Comparison of ENCODE assay signal across 8 mouse cellular contexts in the genomic region with DNA sequence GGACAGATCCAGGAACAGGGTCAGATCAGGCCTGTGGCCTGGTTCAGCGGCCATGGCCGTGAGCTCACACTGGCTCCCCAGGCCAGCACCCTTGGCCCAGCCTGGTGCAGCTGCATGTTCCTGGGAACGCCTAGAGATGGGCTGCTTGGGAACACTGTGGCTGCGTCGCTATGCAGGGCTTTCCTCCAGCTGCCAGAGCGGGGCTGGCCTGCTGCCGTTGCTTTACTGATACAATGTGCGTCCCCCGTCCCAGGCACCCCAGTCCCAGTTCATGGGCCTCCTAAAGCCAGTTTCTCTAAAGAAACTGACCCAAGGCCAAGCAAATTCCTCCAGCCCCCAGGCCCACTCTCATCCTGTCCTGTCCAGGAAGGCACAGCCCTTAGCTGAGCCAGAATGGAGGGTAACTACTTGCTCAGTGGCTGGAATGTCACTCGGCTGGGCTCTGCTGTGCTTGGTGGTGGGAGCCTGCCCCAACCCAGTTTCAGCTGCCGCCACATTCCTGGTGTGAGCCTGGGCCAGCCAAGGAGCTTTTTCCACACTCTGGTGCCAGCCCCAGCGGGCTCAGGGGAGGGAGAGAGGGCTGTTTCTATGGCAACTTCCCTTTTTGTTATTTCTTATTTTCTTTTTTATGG. TPM values are rescaled to one million over a fixed set of nuclear protein-coding genes. Genes with fewer than 3 reads are reported as not detected.
DNase-seq lines count a peak whose midpoint lies in the region; ATAC-seq lines count a peak whose summit lies in the region.

No protein-coding gene starts in this region.

- peak overlapping the region; percentile 39 for H3K9ac ChIP-seq in forebrain, embryonic 11.5 days (ENCODE audit: low read length)
- H3K9ac ChIP-seq in heart, embryonic 14.5 days (ENCODE audit: low read length), result peak overlapping the region; percentile 47
- H3K9ac ChIP-seq in kidney, embryonic 16.5 days (replicated peaks; ENCODE audit: low read length), result peak overlapping the region; percentile 39
- H3K9ac ChIP-seq in liver, embryonic 15.5 days, result no peak overlapping the region
- H3K9ac ChIP-seq in neural tube, embryonic 15.5 days (replicated peaks), result no peak overlapping the region

- H3K4me2 ChIP-seq in forebrain, embryonic 11.5 days (ENCODE audit: low read depth, low read length, severe bottlenecking), result no peak overlapping the region
- H3K4me2 ChIP-seq in heart, embryonic 14.5 days (ENCODE audit: low read length), result no peak overlapping the region
- no peak overlapping the region for H3K4me2 ChIP-seq in kidney, embryonic 16.5 days (replicated peaks; ENCODE audit: low read depth, low read length)
- H3K4me2 ChIP-seq in liver, embryonic 15.5 days, result no peak overlapping the region
- peak overlapping the region; percentile 9; the same call in 1 of the 2 replicates for H3K4me2 ChIP-seq in neural tube, embryonic 15.5 days

- ATAC-seq in forebrain, embryonic 11.5 days (replicated peaks; ENCODE audit: low FRiP score), result peak; percentile 74
- ATAC-seq in heart, embryonic 14.5 days (ENCODE audit: insufficient number of reproducible peaks, insufficient read depth, low FRiP score, low read depth), result peak; percentile 75
- ATAC-seq in kidney, embryonic 16.5 days (ENCODE audit: low FRiP score, low TSS enrichment), result peak; percentile 60
- no peak for ATAC-seq in liver, embryonic 15.5 days (ENCODE audit: insufficient read depth)
- peak; percentile 75 for ATAC-seq in neural tube, embryonic 15.5 days (ENCODE audit: low FRiP score)
- ATAC-seq in erythroblast, adult 5-6 weeks (replicated peaks; ENCODE audit: low FRiP score, poor library complexity, severe bottlenecking), result no peak

- H3K4me1 ChIP-seq in forebrain, embryonic 11.5 days (replicated peaks; ENCODE audit: control insufficient read depth, insufficient read depth, low read length), result peaks cover 11% of the 10 kb centered on the region
- peaks cover 32 to 38% of the 10 kb centered on the region in 2 experiments for H3K4me1 ChIP-seq in heart, embryonic 14.5 days (ENCODE audit: control insufficient read depth in 2 of 2, insufficient read depth in 2 of 2, low read length in 2 of 2)
- H3K4me1 ChIP-seq in kidney, embryonic 16.5 days (ENCODE audit: insufficient read depth, low read length), result peaks cover 43% of the 10 kb centered on the region
- peaks cover 3% of the 10 kb centered on the region for H3K4me1 ChIP-seq in liver, embryonic 15.5 days (replicated peaks)
- peaks cover 43% of the 10 kb centered on the region for H3K4me1 ChIP-seq in neural tube, embryonic 15.5 days

- H3K27ac ChIP-seq in forebrain, embryonic 11.5 days (ENCODE audit: low read depth, low read length), result peak overlapping the region; percentile 37
- peak overlapping the region; percentile 92 to 94 for H3K27ac ChIP-seq in heart, embryonic 14.5 days (replicated peaks in 1 of 2; ENCODE audit: control insufficient read depth in 1 of 2, insufficient read depth in 1 of 2, low read depth in 2 of 2, low read length in 2 of 2)
- H3K27ac ChIP-seq in kidney, embryonic 16.5 days (ENCODE audit: low read length), result peak overlapping the region; percentile 91
- H3K27ac ChIP-seq in liver, embryonic 15.5 days (replicated peaks), result peak overlapping the region; percentile 42; the same call in 1 of the 2 replicates
- peak overlapping the region; percentile 86 for H3K27ac ChIP-seq in neural tube, embryonic 15.5 days (replicated peaks)

- no peaks in the 10 kb centered on the region for H3K36me3 ChIP-seq in forebrain, embryonic 11.5 days (ENCODE audit: control insufficient read depth, insufficient read depth, low read length)
- no peaks in the 10 kb centered on the region for H3K36me3 ChIP-seq in heart, embryonic 14.5 days (ENCODE audit: control insufficient read depth, insufficient read depth, low read length)
- H3K36me3 ChIP-seq in kidney, embryonic 16.5 days (ENCODE audit: insufficient read depth, low read length), result no peaks in the 10 kb centered on the region
- no peaks in the 10 kb centered on the region for H3K36me3 ChIP-seq in liver, embryonic 15.5 days (replicated peaks)
- no peaks in the 10 kb centered on the region for H3K36me3 ChIP-seq in neural tube, embryonic 15.5 days

- DNase-seq in adrenal gland, adult 2 months, result peak; percentile 66
- no peak for DNase-seq in adrenal gland, adult 18-20 months (ENCODE audit: low spot score in 2 of 2)
- DNase-seq in forebrain, embryonic 11.5 days (ENCODE audit: low spot score), result peak; percentile 69

- 43% methylated on average over 12 of the region's 12 CpGs for WGBS in forebrain, embryonic 11.5 days
- WGBS in heart, embryonic 14.5 days, result 27% methylated on average over 12 of the region's 12 CpGs
- WGBS in kidney, embryonic 16.5 days, result 46% methylated on average over 12 of the region's 12 CpGs
- WGBS in liver, embryonic 15.5 days (ENCODE audit: insufficient replicate concordance), result 64% methylated on average over 12 of the region's 12 CpGs
- 21% methylated on average over 12 of the region's 12 CpGs for WGBS in neural tube, embryonic 15.5 days

- no peak overlapping the region for H3K4me3 ChIP-seq in forebrain, embryonic 11.5 days (ENCODE audit: low read depth, low read length)
- H3K4me3 ChIP-seq in heart, embryonic 14.5 days (ENCODE audit: control insufficient read depth in 1 of 2, insufficient read depth in 1 of 2, low read depth in 1 of 2, low read length in 2 of 2), result no peak overlapping the region
- H3K4me3 ChIP-seq in kidney, embryonic 16.5 days (ENCODE audit: low read length), result no peak overlapping the region
- no peak overlapping the region for H3K4me3 ChIP-seq in liver, embryonic 15.5 days (replicated peaks)
- no peak overlapping the region for H3K4me3 ChIP-seq in neural tube, embryonic 15.5 days (replicated peaks)

- no peaks in the 10 kb centered on the region for H3K9me3 ChIP-seq in forebrain, embryonic 11.5 days (ENCODE audit: control insufficient read depth, low read length)
- H3K9me3 ChIP-seq in heart, embryonic 14.5 days (ENCODE audit: control insufficient read depth, low read length), result no peaks in the 10 kb centered on the region
- H3K9me3 ChIP-seq in kidney, embryonic 16.5 days (ENCODE audit: low read length), result no peaks in the 10 kb centered on the region
- H3K9me3 ChIP-seq in liver, embryonic 15.5 days (replicated peaks), result no peaks in the 10 kb centered on the region
- no peaks in the 10 kb centered on the region for H3K9me3 ChIP-seq in neural tube, embryonic 15.5 days (replicated peaks)

- no peaks in the 10 kb centered on the region for H3K27me3 ChIP-seq in forebrain, embryonic 11.5 days (ENCODE audit: control insufficient read depth, insufficient read depth, low read length)
- H3K27me3 ChIP-seq in heart, embryonic 14.5 days (ENCODE audit: control insufficient read depth, insufficient read depth, low read length), result no peaks in the 10 kb centered on the region
- no peaks in the 10 kb centered on the region for H3K27me3 ChIP-seq in kidney, embryonic 16.5 days (ENCODE audit: insufficient read depth, low read length)
- H3K27me3 ChIP-seq in liver, embryonic 15.5 days, result 0 out of 2 replicates have a peak, but pooled peaks cover 4% of the 10 kb centered on the region
- H3K27me3 ChIP-seq in neural tube, embryonic 15.5 days (replicated peaks), result no peaks in the 10 kb centered on the region

RNA-seq across cellular contexts. Expression of gene Morn1, which starts 57.6 kb away (rescaled TPM):
- 1 to 10 TPM; 5.5 to 5.9 TPM for total RNA-seq in adrenal gland, adult 2 months (2021)
- polyA plus RNA-seq in adrenal gland, adult 2 months (2012; rRNA removed), result 14.2 and 18.8 TPM in 2 replicates
- 1 to 10 TPM; 6.6 to 9.8 TPM for total RNA-seq in adrenal gland, adult 18-20 months (2021)
- polyA plus RNA-seq in forebrain, embryonic 11.5 days (2014; fragmentation: Nextera tagmentation; extraction: Ambion mirVana), result 4.8 TPM in 2 replicates
- 2.5 and 3.0 TPM in 2 replicates for polyA plus RNA-seq in heart, embryonic 14.5 days (2014; fragmentation: Nextera tagmentation; extraction: Ambion mirVana)
- 5.9 and 7.0 TPM in 2 replicates for polyA plus RNA-seq in kidney, embryonic 16.5 days (2015; fragmentation: Nextera tagmentation; extraction: Ambion mirVana)
- 0.88 and 1.1 TPM in 2 replicates for polyA plus RNA-seq in liver, embryonic 15.5 days (2015; fragmentation: Nextera tagmentation; extraction: Ambion mirVana)
- 6.4 and 6.7 TPM in 2 replicates for polyA plus RNA-seq in neural tube, embryonic 15.5 days (2015; fragmentation: Nextera tagmentation; extraction: Ambion mirVana)
- 2.9 TPM in 1 of 2 replicates, not detected in the other for total RNA-seq in erythroblast, adult 5-6 weeks (2015; ENCODE audit: low replicate concordance)
- 0.28 TPM in 1 of 2 replicates, not detected in the other for total RNA-seq in erythroblast, adult 5-6 weeks (2017; ENCODE audit: low replicate concordance)

RNA-seq across cellular contexts. Expression of gene Rer1, which starts 57.8 kb away (rescaled TPM):
- total RNA-seq in adrenal gland, adult 2 months (2021), result 100 to 1,000 TPM; 114 to 115 TPM
- 49.1 and 58.4 TPM in 2 replicates for polyA plus RNA-seq in adrenal gland, adult 2 months (2012; rRNA removed)
- 100 to 1,000 TPM in 1 of 2 experiments, 10 to 100 TPM in 1; 95.4 to 109 TPM for total RNA-seq in adrenal gland, adult 18-20 months (2021)
- polyA plus RNA-seq in forebrain, embryonic 11.5 days (2014; fragmentation: Nextera tagmentation; extraction: Ambion mirVana), result 130 and 137 TPM in 2 replicates
- 131 and 141 TPM in 2 replicates for polyA plus RNA-seq in heart, embryonic 14.5 days (2014; fragmentation: Nextera tagmentation; extraction: Ambion mirVana)
- polyA plus RNA-seq in kidney, embryonic 16.5 days (2015; fragmentation: Nextera tagmentation; extraction: Ambion mirVana), result 158 and 162 TPM in 2 replicates
- 78.0 and 81.0 TPM in 2 replicates for polyA plus RNA-seq in liver, embryonic 15.5 days (2015; fragmentation: Nextera tagmentation; extraction: Ambion mirVana)
- 130 and 139 TPM in 2 replicates for polyA plus RNA-seq in neural tube, embryonic 15.5 days (2015; fragmentation: Nextera tagmentation; extraction: Ambion mirVana)
- 27.1 and 49.3 TPM in 2 replicates for total RNA-seq in erythroblast, adult 5-6 weeks (2015; ENCODE audit: low replicate concordance)
- total RNA-seq in erythroblast, adult 5-6 weeks (2017; ENCODE audit: low replicate concordance), result 34.8 and 36.0 TPM in 2 replicates

Comparison
In these comparisons a context has a peak if more than half of its experiments do, and no peak if none do; other contexts are left out.
1. DNase-seq: peak in adrenal gland, adult 2 months (single experiment) and forebrain, embryonic 11.5 days (single experiment); none in adrenal gland, adult 18-20 months (0 of 2).
2. ATAC-seq: peak in forebrain, embryonic 11.5 days (single experiment), heart, embryonic 14.5 days (single experiment), kidney, embryonic 16.5 days (single experiment) and neural tube, embryonic 15.5 days (single experiment); none in liver, embryonic 15.5 days (single experiment) and erythroblast, adult 5-6 weeks (single experiment).
3. H3K27ac ChIP-seq: peak in every context shown above with its lines; median percentile 93 in heart, embryonic 14.5 days; 91 in kidney, embryonic 16.5 days; 86 in neural tube, embryonic 15.5 days; 42 in liver, embryonic 15.5 days; 37 in forebrain, embryonic 11.5 days.
4. H3K9ac ChIP-seq: peak in forebrain, embryonic 11.5 days (single experiment), heart, embryonic 14.5 days (single experiment) and kidney, embryonic 16.5 days (single experiment); none in liver, embryonic 15.5 days (single experiment) and neural tube, embryonic 15.5 days (single experiment).